Mouse (Mus musculus) embryonic fibroblast, embryonic 13.5 days (primary cell): Measurements from ENCODE around the gene Chrm4.

Source experiments
- CTCF ChIP-seq: IDR thresholded peaks from 2 replicates; pipeline ENCODE4 v1.5.1; 2011; ENCODE audit warnings: mild to moderate bottlenecking, control low read depth, low read length, moderate library complexity, borderline replicate concordance; ENCODE audit not compliant: insufficient read depth
- POLR2A ChIP-seq: IDR thresholded peaks from 2 replicates; pipeline ENCODE4 v1.6.1; 2011; ENCODE audit warnings: low read depth, mild to moderate bottlenecking, control low read depth, low read length, moderate library complexity

DNA sequence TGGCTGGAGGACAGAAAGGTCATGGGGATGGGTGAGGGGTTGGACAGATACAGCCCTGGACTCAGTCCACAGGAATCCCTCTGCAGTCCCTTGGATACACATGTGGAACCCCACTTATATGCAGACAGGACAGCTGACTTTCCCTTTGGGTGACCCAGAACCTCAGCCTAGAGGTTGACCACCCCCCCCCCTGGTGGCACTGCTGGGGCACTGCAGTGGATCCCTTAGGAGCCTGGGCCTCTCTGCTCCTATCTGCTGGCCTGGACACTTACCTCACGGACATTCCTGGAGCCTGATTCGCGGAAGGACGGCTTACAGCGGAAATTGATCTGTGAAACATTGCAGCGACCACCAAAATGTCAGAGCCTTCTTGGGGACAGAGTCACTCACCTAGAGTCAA is 15.3 kb downstream of the Chrm4 start:
- TF ChIP-seq CTCF (no peak), POLR2A (no peak)
